Mouse (Mus musculus): Measurements from ENCODE around the gene Coa4. TPM values are rescaled to one million over a fixed set of nuclear protein-coding genes. Genes with fewer than 3 reads are reported as not detected.
"Not testable (repeated sequence)": the region's sequence is repeated elsewhere in the genome, so short reads cannot be mapped to it uniquely, and the experiment has no call there.

The Coa4 gene
- polyA plus RNA-seq, 1 experiment: 20.5 TPM

- 42% methylated on average over 5 of the region's 5 CpGs for WGBS
- no peak for DNase-seq (ENCODE audit: low read depth, low spot score)
These were observed 13.6 kb downstream of the Coa4 start for GRCm38 (mm10) chr7:100550338-100551007.

GRCm38 (mm10) chr7:100554939-100555338, 18.1 kb downstream of the Coa4 start:
- WGBS: 28% methylated on average over 5 of the region's 5 CpGs
- peak; percentile 78 for DNase-seq (ENCODE audit: low read depth, low spot score)

- DNase-seq (ENCODE audit: low read depth, low spot score): no peak
- 26% methylated on average over 13 of the region's 13 CpGs for WGBS
These were observed 18.6 kb downstream of the Coa4 start for GRCm38 (mm10) chr7:100555431-100555951.

- WGBS: 70% methylated on average over 5 of the region's 5 CpGs
- no peak for DNase-seq (ENCODE audit: low read depth, low spot score)
These were observed 20.4 kb downstream of the Coa4 start for GRCm38 (mm10) chr7:100557241-100557640.

GRCm38 (mm10) chr7:100559331-100559730, 22.5 kb downstream of the Coa4 start:
- no peak for DNase-seq (ENCODE audit: low read depth, low spot score)
- 79% methylated on average over 4 of the region's 4 CpGs for WGBS

- 73% methylated on average over 11 of the region's 11 CpGs for WGBS
- DNase-seq (ENCODE audit: low read depth, low spot score): no peak
These were observed 25.2 kb downstream of the Coa4 start for GRCm38 (mm10) chr7:100561861-100562587.

GRCm38 (mm10) chr7:100567238-100567637, 30.4 kb downstream of the Coa4 start:
- not testable (repeated sequence) for DNase-seq (ENCODE audit: low read depth, low spot score)
- WGBS: 84% methylated on average over 5 of the region's 5 CpGs

GRCm38 (mm10) chr7:100569907-100570306, 33.0 kb downstream of the Coa4 start:
- no peak for DNase-seq (ENCODE audit: low read depth, low spot score)

- 90% methylated on average over 3 of the region's 3 CpGs for WGBS
- DNase-seq (ENCODE audit: low read depth, low spot score): no peak
These were observed 34.3 kb downstream of the Coa4 start for GRCm38 (mm10) chr7:100570930-100571715.

GRCm38 (mm10) chr7:100572061-100572460, 35.2 kb downstream of the Coa4 start:
- WGBS: 70% methylated on average over 4 of the region's 4 CpGs
- no peak for DNase-seq (ENCODE audit: low read depth, low spot score)

GRCm38 (mm10) chr7:100572704-100573103, 35.8 kb downstream of the Coa4 start:
- DNase-seq (ENCODE audit: low read depth, low spot score): no peak
- WGBS: 86% methylated on average over 4 of the region's 4 CpGs

GRCm38 (mm10) chr7:100578794-100579193, 41.9 kb downstream of the Coa4 start:
- 82% methylated on average over 2 of the region's 2 CpGs for WGBS
- no peak for DNase-seq (ENCODE audit: low read depth, low spot score)

- no peak for DNase-seq (ENCODE audit: low read depth, low spot score)
- whole genome bisulfite sequencing: 33% methylated on average over 7 of the region's 7 CpGs
These were observed 45.4 kb downstream of the Coa4 start for GRCm38 (mm10) chr7:100582235-100582634.

GRCm38 (mm10) chr7:100582727-100583236, 45.9 kb downstream of the Coa4 start:
- peak; percentile 81 for DNase-seq (ENCODE audit: low read depth, low spot score)

GRCm38 (mm10) chr7:100589816-100590215, 52.9 kb downstream of the Coa4 start:
- peak; percentile 62 for DNase-seq (ENCODE audit: low read depth, low spot score)
- 9% methylated on average over 1 of the region's 1 CpGs for WGBS

More at GRCm38 (mm10) chr7:100582727-100583236, 45.9 kb downstream of the Coa4 start:
- WGBS: under 1% methylated on average over 31 of the region's 31 CpGs

Other genes with a start within 250 kb of the Coa4 start
- gene C2cd3, start 164.8 kb upstream of the Coa4 start, polyA plus RNA-seq (2012; rRNA removed): 13.8 and 16.7 TPM in 2 replicates
- gene Ppme1, start 164.8 kb upstream of the Coa4 start, polyA plus RNA-seq (2012; rRNA removed): 58.7 and 64.0 TPM in 2 replicates
- gene Ucp3, start 64.1 kb upstream of the Coa4 start, polyA plus RNA-seq (2012; rRNA removed): 0.19 and 0.60 TPM in 2 replicates
- gene Ucp2, start 43.7 kb upstream of the Coa4 start, polyA plus RNA-seq (2012; rRNA removed): 550 and 651 TPM in 2 replicates
- 0.51 and 0.74 TPM in 2 replicates for gene Dnajb13, start 22.1 kb upstream of the Coa4 start, polyA plus RNA-seq (2012; rRNA removed)
- gene Rab6a, start 70.3 kb downstream of the Coa4 start, polyA plus RNA-seq (2012; rRNA removed): 17.2 and 27.5 TPM in 2 replicates
- 15.7 and 19.2 TPM in 2 replicates for gene Mrpl48, start 71.2 kb downstream of the Coa4 start, polyA plus RNA-seq (2012; rRNA removed)
- gene Plekhb1, start 125.3 kb downstream of the Coa4 start, polyA plus RNA-seq (2012; rRNA removed): 8.4 and 9.1 TPM in 2 replicates
- 11.3 and 27.5 TPM in 2 replicates for gene Fam168a, start 169.6 kb downstream of the Coa4 start, polyA plus RNA-seq (2012; rRNA removed)

All from large intestine, adult 2 months (tissue).